Mouse (Mus musculus): ENCODE results near the gene Bag5. TPM values are rescaled to one million over a fixed set of nuclear protein-coding genes. Genes with fewer than 3 reads are reported as not detected.
"Not testable (repeated sequence)": the region's sequence is repeated elsewhere in the genome, so short reads cannot be mapped to it uniquely, and the experiment has no call there.

The Bag5 gene
- polyA plus RNA-seq, 1 experiment: 8.1 TPM

GRCm38 (mm10) chr12:111664144-111664634 lies 48.9 kb downstream of the Bag5 start:
- 42% methylated on average over 6 of the region's 6 CpGs for WGBS
- DNase-seq (ENCODE audit: low read depth, low spot score): no peak

- no peak for DNase-seq (ENCODE audit: low read depth, low spot score)
- WGBS: 66% methylated on average over 17 of the region's 17 CpGs
Measured at GRCm38 (mm10) chr12:111663228-111664143, 49.6 kb downstream of the Bag5 start.

GRCm38 (mm10) chr12:111661554-111661953 lies 51.5 kb downstream of the Bag5 start:
- 97% methylated on average over 11 of the region's 11 CpGs for WGBS
- not testable (repeated sequence) for DNase-seq (ENCODE audit: low read depth, low spot score)

- WGBS: 94% methylated on average over 1 of the region's 1 CpGs
- no peak for DNase-seq (ENCODE audit: low read depth, low spot score)
Measured at GRCm38 (mm10) chr12:111660628-111661027, 52.4 kb downstream of the Bag5 start.

Other genes with a start within 250 kb of the Bag5 start
- 0.53 and 0.66 TPM in 2 replicates for gene Gm266, start 227.4 kb downstream of the Bag5 start, polyA plus RNA-seq (2012; rRNA removed)
- 35.2 and 64.6 TPM in 2 replicates for gene Eif5, start 175.2 kb downstream of the Bag5 start, polyA plus RNA-seq (2012; rRNA removed)
- gene Mark3, start 138.7 kb downstream of the Bag5 start, polyA plus RNA-seq (2012; rRNA removed): 22.5 and 31.3 TPM in 2 replicates
- 427 TPM in 2 replicates for gene Ckb, start 40.9 kb downstream of the Bag5 start, polyA plus RNA-seq (2012; rRNA removed)
- 28.0 and 33.9 TPM in 2 replicates for gene Trmt61a, start 35.2 kb downstream of the Bag5 start, polyA plus RNA-seq (2012; rRNA removed)
- gene Apopt1, start within 50 bp of the Bag5 start, polyA plus RNA-seq (2012; rRNA removed): 21.7 and 22.6 TPM in 2 replicates
- gene Klc1, start 45.6 kb upstream of the Bag5 start, polyA plus RNA-seq (2012; rRNA removed): 34.2 and 44.0 TPM in 2 replicates
- gene Xrcc3, start 100.6 kb upstream of the Bag5 start, polyA plus RNA-seq (2012; rRNA removed): 8.4 and 10.7 TPM in 2 replicates
- gene Zfyve21, start 100.9 kb upstream of the Bag5 start, polyA plus RNA-seq (2012; rRNA removed): 95.0 and 118 TPM in 2 replicates
- 18.8 and 25.7 TPM in 2 replicates for gene Ppp1r13b, start 194.9 kb upstream of the Bag5 start, polyA plus RNA-seq (2012; rRNA removed)

Data from large intestine, adult 2 months (tissue).